Mouse (Mus musculus) brain, embryonic 18.5 days (tissue): Measurements from ENCODE around the gene Trim43a.
"Not testable (repeated sequence)": the region's sequence is repeated elsewhere in the genome, so short reads cannot be mapped to it uniquely, and the experiment has no call there.

Experiments used
- DNase-seq: peaks from one replicate; pipeline ENCODE4 v3.0.0-alpha.2; 2012; ENCODE audit warnings: low read depth, low spot score

The Trim43a gene

DNA sequence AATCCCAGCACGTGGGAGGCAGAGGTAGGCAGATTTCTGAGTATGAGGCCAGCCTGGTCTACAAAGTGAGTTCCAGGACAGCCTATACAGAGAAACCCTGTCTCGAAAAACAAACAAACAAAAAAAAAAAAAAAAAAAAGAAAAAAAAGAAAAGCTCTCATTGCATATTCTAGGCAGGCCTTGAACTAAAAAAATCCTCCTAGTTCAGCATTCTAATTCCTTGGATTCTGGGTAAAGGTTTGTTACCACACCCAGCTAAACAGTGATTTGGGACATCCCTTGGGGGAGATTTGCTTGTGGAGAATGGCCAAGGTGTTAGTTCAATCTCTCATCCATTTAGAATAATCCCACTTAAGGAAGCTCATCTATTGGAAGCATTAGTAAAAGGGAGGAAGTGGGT, at the start of gene Trim43a:
TSS of gene Trim43a (plus strand) at position 301 of the 400 bp plus-strand sequence.
- DNase-seq, result not testable (repeated sequence)

GRCm38 (mm10) chr9:88534093-88534492, 46.6 kb upstream of the Trim43a start:
- DNase-seq, result no peak

- DNase-seq, result no peak
These were observed 41.0 kb upstream of the Trim43a start for GRCm38 (mm10) chr9:88539546-88540224.

GRCm38 (mm10) chr9:88542816-88543215, 37.9 kb upstream of the Trim43a start:
- DNase-seq, result no peak

DNA sequence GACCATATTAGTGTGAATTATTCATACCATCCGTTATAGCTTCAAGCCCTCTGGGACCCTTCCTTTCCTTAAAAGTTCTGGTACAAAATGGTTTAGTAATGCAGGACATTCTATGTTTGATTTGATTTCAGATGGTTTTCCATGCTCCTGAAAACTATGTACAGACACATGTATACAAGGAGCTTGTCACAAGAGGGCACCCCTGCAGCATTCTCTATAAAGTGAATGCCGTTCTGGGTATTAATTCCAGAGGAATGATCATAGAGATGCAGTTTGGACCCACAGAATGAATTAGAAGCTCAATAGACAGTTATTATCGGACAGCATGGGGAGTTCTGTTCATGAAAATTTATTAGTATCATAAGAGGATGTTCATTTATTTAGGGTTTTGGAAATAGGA, 35.2 kb upstream of the Trim43a start:
- DNase-seq, result no peak

GRCm38 (mm10) chr9:88546166-88546565, 34.5 kb upstream of the Trim43a start:
- DNase-seq, result no peak

GRCm38 (mm10) chr9:88546657-88547056, 34.0 kb upstream of the Trim43a start:
- no peak for DNase-seq

DNA sequence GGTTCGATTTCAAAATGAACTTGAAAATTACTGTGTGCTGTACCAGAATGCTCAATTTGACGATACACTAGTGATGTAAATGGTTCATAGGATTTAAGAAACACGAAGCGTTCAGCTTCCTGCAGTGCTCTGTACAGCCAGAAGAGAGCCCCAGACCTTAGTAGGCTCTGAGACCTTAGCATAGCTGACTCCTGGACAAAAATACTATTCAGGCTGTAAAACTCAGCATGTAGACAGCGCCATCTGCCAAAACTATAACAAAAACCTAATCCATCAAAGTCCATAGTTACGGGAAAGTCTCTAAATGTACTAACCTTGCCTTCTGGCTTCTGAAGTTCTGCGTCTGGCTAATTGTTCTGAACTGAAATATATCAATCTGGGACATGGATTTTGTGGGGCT, 33.4 kb upstream of the Trim43a start:
- DNase-seq, result no peak

DNA sequence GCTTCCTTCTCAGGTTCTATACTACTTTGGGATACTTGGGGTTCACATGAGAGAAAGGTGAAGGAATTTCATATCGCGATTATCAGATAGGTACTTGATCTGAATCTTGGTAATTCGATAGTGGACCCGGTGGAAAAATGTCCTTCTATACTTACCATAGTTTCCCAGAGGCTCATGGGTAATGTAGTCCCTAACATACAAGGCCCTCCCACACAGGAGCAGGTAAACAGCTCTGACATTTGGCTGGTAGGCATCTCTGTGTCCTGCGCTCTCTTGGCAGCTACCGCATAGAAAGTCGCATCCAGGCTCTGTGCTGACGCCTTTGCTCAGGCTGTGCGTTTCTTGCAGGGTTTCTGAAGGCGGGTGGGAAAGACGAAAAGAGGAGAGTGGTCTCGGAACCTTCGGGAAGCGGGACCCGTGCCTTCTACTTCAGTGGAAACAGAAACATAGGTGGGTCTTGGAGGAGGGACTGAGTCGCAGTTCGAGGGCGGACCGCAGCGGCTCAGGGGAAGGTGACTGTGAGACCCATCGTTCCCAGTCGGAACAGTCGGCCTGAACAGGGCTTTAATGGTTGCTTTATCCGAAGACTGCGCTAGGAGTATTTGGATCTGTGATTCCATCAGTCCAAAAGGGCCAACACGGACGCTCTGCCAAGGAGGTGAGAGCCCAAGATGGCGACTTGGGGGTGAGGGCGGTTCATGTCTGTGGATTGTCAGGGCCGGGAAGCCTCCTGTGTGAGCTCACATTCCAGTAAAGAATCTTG, 32.7 kb upstream of the Trim43a start, which contains the start of gene Zfp949:
TSS of gene Zfp949 (plus strand) at position 170 of the 763 bp plus-strand sequence.
- peak; percentile 87 for DNase-seq

GRCm38 (mm10) chr9:88548614-88548945, 32.1 kb upstream of the Trim43a start:
- DNase-seq, result no peak

GRCm38 (mm10) chr9:88553071-88553470, 27.6 kb upstream of the Trim43a start:
- DNase-seq, result no peak

- DNase-seq, result no peak
These were observed 22.5 kb upstream of the Trim43a start for GRCm38 (mm10) chr9:88558146-88558545.

DNA sequence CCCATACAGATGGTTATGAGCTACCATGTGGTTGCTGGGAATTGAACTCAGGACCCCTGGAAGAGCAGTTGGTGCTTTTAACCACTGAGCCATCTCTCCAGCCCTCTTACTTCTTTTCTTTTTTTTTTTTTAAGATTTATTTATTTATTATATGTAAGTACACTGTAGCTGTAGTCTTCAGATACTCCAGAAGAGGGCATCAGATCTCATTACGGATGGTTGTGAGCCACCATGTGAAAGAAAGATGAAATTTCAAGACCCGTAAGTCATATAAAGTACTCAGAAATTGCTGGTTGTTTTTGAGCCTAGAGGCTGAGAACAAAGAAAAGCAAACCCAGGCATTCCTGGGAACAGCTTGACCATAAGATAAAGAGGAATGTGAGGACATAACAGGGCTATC, 19.2 kb upstream of the Trim43a start:
- DNase-seq, result not testable (repeated sequence)

DNA sequence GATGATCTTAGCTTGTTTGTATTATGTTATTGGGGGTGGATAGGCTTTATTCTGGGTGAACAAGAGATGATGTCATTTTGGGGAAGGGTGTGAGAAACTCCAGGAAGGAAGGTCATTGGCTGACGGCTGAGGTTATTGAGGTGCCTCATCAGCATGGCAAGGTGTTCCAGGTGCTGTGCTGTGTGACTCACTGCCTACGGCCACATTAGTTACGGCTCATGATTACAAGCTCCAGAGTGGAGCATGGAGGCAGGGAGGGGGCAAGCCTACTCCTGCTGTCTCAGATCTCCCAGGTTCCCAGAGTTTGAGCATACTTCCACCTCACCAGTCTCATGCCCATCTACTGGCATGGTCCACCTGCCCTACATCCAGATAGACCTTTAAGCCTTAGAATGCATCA, 10.2 kb upstream of the Trim43a start:
- not testable (repeated sequence) for DNase-seq

GRCm38 (mm10) chr9:88593708-88594107, 13.0 kb downstream of the Trim43a start:
- not testable (repeated sequence) for DNase-seq

GRCm38 (mm10) chr9:88599206-88600162, 18.8 kb downstream of the Trim43a start:
- DNase-seq, result peak; percentile 78

DNA sequence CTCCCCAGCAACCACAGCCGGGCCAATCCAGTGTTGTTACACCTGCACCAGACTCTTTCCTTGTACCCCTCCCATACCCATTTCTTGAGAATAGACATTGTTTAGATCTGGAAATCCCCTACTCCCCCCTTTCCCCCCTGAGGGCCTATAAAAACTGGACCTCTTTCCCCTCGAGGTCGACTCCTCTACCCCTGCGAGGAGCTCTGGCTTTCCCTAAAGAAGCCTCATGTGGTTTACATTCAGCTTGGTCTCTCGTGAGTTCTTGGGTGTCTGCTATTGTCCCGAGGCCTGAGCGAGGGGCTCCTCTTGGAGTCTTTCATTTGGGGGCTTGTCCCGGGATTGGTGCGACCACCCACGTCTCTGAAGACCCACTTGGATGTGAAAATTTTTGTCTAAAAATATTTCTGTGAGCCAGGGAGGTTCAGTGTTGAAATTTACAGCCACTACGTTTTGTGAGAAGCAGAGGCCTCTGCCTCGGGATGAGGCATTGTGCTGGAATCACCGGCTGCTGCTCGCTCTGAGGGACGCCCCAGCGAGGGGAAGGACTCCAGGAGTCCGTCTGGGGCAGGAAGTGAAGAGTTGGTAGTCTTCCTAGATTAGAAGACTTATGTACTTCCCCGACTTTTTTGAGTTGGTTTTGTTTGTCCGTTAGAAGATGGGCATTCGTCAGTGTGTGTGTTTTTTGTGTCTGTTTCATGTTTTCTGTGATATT, 45.3 kb downstream of the Trim43a start:
- DNase-seq, result not testable (repeated sequence)

DNA sequence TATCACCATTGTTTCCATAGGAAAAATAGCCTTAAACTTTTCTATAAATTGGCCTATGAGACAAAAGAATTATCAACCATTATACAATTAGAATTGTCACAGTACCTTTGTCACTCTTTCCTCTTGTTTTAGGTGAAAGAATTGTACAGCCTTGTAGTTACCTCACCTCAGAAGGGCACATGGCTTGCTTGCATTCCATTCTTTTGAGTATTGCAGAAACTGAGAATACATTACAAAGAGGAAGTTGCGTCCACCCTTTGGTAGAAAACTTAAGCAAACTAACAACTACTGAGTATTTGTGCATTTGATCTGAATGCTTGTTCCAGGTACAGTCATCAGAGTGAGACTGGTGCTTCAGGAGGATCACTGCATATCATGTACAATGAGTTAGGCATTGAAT, 57.4 kb downstream of the Trim43a start:
- not testable (repeated sequence) for DNase-seq
